Mouse (Mus musculus): ENCODE measurements around the gene Cracr2a.
A peak's percentile ranks its signal among the peaks of the same experiment; 100 is the strongest.
"Not testable (repeated sequence)": the region's sequence is repeated elsewhere in the genome, so short reads cannot be mapped to it uniquely, and the experiment has no call there.

Cracr2a gene

GRCm38 (mm10) chr6:127561231-127562020 is at the start of gene Cracr2a:
TSS of gene Cracr2a (plus strand) at chr6:127561338.
- DNase-seq (ENCODE audit: low spot score), result peak; percentile 65

GRCm38 (mm10) chr6:127513776-127514175 is 47.4 kb upstream of the Cracr2a start:
- DNase-seq (ENCODE audit: low spot score), result not testable (repeated sequence)

GRCm38 (mm10) chr6:127521176-127521575 is 40.0 kb upstream of the Cracr2a start:
- no peak for DNase-seq (ENCODE audit: low spot score)

GRCm38 (mm10) chr6:127522326-127522725 is 38.8 kb upstream of the Cracr2a start:
- DNase-seq (ENCODE audit: low spot score), result no peak

GRCm38 (mm10) chr6:127524442-127524841 is 36.7 kb upstream of the Cracr2a start:
- peak; percentile 35 for DNase-seq (ENCODE audit: low spot score)

GRCm38 (mm10) chr6:127528625-127529024 is 32.5 kb upstream of the Cracr2a start:
- no peak for DNase-seq (ENCODE audit: low spot score)

- DNase-seq (ENCODE audit: low spot score), result peak; percentile 46
Measured at GRCm38 (mm10) chr6:127529451-127529850, 31.7 kb upstream of the Cracr2a start.

- no peak for DNase-seq (ENCODE audit: low spot score)
Measured at GRCm38 (mm10) chr6:127530206-127530605, 30.9 kb upstream of the Cracr2a start.

GRCm38 (mm10) chr6:127531412-127532205 is 29.5 kb upstream of the Cracr2a start:
- DNase-seq (ENCODE audit: low spot score), result no peak

GRCm38 (mm10) chr6:127532304-127532703 is 28.8 kb upstream of the Cracr2a start:
- no peak for DNase-seq (ENCODE audit: low spot score)

GRCm38 (mm10) chr6:127533766-127534165 is 27.4 kb upstream of the Cracr2a start:
- no peak for DNase-seq (ENCODE audit: low spot score)

- DNase-seq (ENCODE audit: low spot score), result no peak
Measured at GRCm38 (mm10) chr6:127537035-127537434, 24.1 kb upstream of the Cracr2a start.

GRCm38 (mm10) chr6:127538118-127538517 is 23.0 kb upstream of the Cracr2a start:
- DNase-seq (ENCODE audit: low spot score), result no peak

GRCm38 (mm10) chr6:127539226-127539625 is 21.9 kb upstream of the Cracr2a start:
- no peak for DNase-seq (ENCODE audit: low spot score)

- DNase-seq (ENCODE audit: low spot score), result no peak
Measured at GRCm38 (mm10) chr6:127539659-127540058, 21.5 kb upstream of the Cracr2a start.

- DNase-seq (ENCODE audit: low spot score), result no peak
Measured at GRCm38 (mm10) chr6:127540517-127540916, 20.6 kb upstream of the Cracr2a start.

- DNase-seq (ENCODE audit: low spot score), result peak; percentile 35
Measured at GRCm38 (mm10) chr6:127541617-127542374, 19.3 kb upstream of the Cracr2a start.

GRCm38 (mm10) chr6:127546676-127547075 is 14.5 kb upstream of the Cracr2a start:
- DNase-seq (ENCODE audit: low spot score), result no peak

GRCm38 (mm10) chr6:127552940-127553339 is 8.2 kb upstream of the Cracr2a start:
- no peak for DNase-seq (ENCODE audit: low spot score)

GRCm38 (mm10) chr6:127555553-127555952 is 5.6 kb upstream of the Cracr2a start:
- no peak for DNase-seq (ENCODE audit: low spot score)

- no peak for DNase-seq (ENCODE audit: low spot score)
Measured at GRCm38 (mm10) chr6:127560872-127561230, 287 bp upstream of the Cracr2a start.

GRCm38 (mm10) chr6:127563511-127563910 is 2.4 kb downstream of the Cracr2a start:
- DNase-seq (ENCODE audit: low spot score), result no peak
